Mouse (Mus musculus): ENCODE results near the gene Gm45717. TPM values are rescaled to one million over a fixed set of nuclear protein-coding genes. Genes with fewer than 3 reads are reported as not detected.

Gene Gm45717
- polyA plus RNA-seq, 1 experiment from 2014 or later, result 0.38 TPM

- peak; percentile 66 for ATAC-seq
Observed at GRCm38 (mm10) chr7:140914031-140914690, 41.6 kb downstream of the Gm45717 start.

DNA sequence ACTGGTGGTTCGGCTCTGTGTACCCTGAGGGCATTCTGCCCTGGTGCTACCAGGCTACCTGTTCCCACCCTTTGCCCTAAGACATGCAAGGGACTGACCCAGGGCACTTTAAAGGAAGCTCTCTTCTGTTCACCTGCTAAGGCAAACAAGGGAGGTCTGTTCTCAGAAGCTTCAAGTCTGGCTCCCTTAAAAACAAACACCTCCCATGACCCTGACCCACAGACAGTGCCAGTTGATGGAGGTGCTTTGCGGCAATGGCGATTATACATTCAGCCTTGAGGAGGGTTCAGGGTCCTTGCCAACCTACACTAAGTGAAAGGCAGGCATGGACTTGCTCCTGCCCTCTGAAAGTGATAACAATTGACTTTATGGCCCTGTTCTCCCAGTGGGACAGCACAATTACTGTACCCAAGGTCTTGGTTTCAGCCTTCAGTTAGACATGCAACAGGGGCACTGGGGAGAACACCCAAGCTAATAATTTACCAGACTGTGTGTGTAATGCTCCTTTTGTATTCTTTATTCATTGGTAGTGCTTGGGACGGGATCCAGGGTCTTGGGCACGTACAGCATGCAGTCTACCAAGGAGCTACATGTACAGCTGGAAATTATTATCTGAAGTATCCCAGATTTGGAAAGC, 42.8 kb downstream of the Gm45717 start:
- Histone ChIP-seq H3K4me2 (replicated peaks; ENCODE audit: low read depth) (peak overlapping the region; percentile 22; the same call in 1 of the 2 replicates), H3K9me3 (ENCODE audit: control insufficient read depth) (no peaks in the 10 kb centered on the region), H3K9ac (ENCODE audit: low read depth, low read length) (no peak overlapping the region), H3K4me3 (ENCODE audit: low read depth, low read length) (no peak overlapping the region), H3K36me3 (ENCODE audit: control insufficient read depth, insufficient read depth) (no peaks in the 10 kb centered on the region), H3K27ac (ENCODE audit: low read depth, low read length) (peak overlapping the region; percentile 85), H3K4me1 (replicated peaks; ENCODE audit: control insufficient read depth, insufficient read depth, low read length) (0 out of 2 replicates have a peak, but pooled peaks cover 5% of the 10 kb centered on the region), H3K27me3 (replicated peaks; ENCODE audit: control insufficient read depth, insufficient read depth, low read length) (no peaks in the 10 kb centered on the region)
- peak; percentile 88 for ATAC-seq
- 27% methylated on average over 5 of the region's 5 CpGs for WGBS
- TF ChIP-seq CTCF (IDR thresholded peaks at IDR 0.05; ENCODE audit: low read depth), result no peak

More at GRCm38 (mm10) chr7:140914031-140914690, 41.6 kb downstream of the Gm45717 start:
- H3K4me2 ChIP-seq (replicated peaks; ENCODE audit: low read depth), result peak overlapping the region; percentile 17; the same call in 1 of the 2 replicates
- no peak overlapping the region; the same call in 1 of the 2 replicates for H3K9ac ChIP-seq (ENCODE audit: low read depth, low read length)
- H3K27ac ChIP-seq (ENCODE audit: low read depth, low read length), result peak overlapping the region; percentile 85
- no peaks in the 10 kb centered on the region for H3K36me3 ChIP-seq (ENCODE audit: control insufficient read depth, insufficient read depth)
- no peaks in the 10 kb centered on the region for H3K27me3 ChIP-seq (replicated peaks; ENCODE audit: control insufficient read depth, insufficient read depth, low read length)
- H3K9me3 ChIP-seq (ENCODE audit: control insufficient read depth), result no peaks in the 10 kb centered on the region
- H3K4me3 ChIP-seq (ENCODE audit: low read depth, low read length), result no peak overlapping the region
- WGBS, result 54% methylated on average over 8 of the region's 8 CpGs
- 0 out of 2 replicates have a peak, but pooled peaks cover 5% of the 10 kb centered on the region for H3K4me1 ChIP-seq (replicated peaks; ENCODE audit: control insufficient read depth, insufficient read depth, low read length)
- no peak for TF ChIP-seq CTCF (IDR thresholded peaks at IDR 0.05; ENCODE audit: low read depth)

DNA sequence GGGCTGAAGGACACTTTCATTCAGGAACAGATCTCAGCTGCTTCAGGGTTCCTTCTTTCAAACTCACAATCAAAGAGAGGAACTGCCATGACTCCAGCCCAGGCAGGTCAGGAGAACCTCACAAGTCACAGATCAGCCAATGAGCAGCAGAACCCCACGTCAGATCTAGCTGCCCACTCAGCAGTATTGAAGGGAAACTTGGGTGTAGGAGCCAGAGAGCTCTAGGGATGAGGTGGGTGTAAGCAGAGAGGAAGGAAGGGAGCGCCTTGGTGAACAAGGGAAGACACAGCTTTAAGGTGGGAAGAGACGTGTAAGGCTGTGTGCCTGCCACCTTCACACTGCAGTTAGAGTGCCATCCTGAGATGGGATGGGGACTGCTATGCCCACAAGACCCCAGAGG, 43.4 kb downstream of the Gm45717 start:
- H3K4me1 ChIP-seq (replicated peaks; ENCODE audit: control insufficient read depth, insufficient read depth, low read length), result 0 out of 2 replicates have a peak, but pooled peaks cover 5% of the 10 kb centered on the region
- H3K9me3 ChIP-seq (ENCODE audit: control insufficient read depth), result no peaks in the 10 kb centered on the region
- no peak overlapping the region for H3K9ac ChIP-seq (ENCODE audit: low read depth, low read length)
- peak overlapping the region; percentile 85 for H3K27ac ChIP-seq (ENCODE audit: low read depth, low read length)
- no peaks in the 10 kb centered on the region for H3K36me3 ChIP-seq (ENCODE audit: control insufficient read depth, insufficient read depth)
- no peak overlapping the region for H3K4me3 ChIP-seq (ENCODE audit: low read depth, low read length)
- H3K27me3 ChIP-seq (replicated peaks; ENCODE audit: control insufficient read depth, insufficient read depth, low read length), result no peaks in the 10 kb centered on the region
- WGBS, result 50% methylated on average over 3 of the region's 3 CpGs
- TF ChIP-seq CTCF (IDR thresholded peaks at IDR 0.05; ENCODE audit: low read depth), result no peak
- ATAC-seq, result no peak
- no peak overlapping the region for H3K4me2 ChIP-seq (replicated peaks; ENCODE audit: low read depth)

DNA sequence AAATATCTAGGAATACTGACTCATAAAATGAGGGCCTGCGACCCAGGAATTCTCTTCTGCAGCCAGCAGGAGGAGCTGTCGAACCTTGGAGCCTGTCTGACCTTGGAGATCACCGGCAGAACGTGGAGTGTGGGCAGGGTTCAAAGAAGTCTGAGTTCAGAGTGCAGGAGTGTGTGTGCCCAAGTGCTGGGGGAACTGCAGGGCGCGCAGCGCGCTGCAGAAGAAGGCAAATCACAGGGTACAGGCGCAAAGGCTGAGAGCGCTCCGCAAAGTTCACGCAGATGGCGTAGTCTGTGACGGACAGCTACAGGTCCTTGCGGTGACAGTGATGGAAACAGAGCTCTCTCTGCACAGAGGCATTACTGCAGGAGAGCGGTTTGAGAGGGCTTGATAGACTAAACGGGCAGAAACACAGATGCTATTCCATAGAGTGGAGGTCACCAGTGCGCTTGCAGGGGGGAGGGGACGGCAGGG, 47.1 kb downstream of the Gm45717 start:
- Histone ChIP-seq H3K27me3 (replicated peaks; ENCODE audit: control insufficient read depth, insufficient read depth, low read length) (no peaks in the 10 kb centered on the region), H3K9me3 (ENCODE audit: control insufficient read depth) (no peaks in the 10 kb centered on the region), H3K4me2 (replicated peaks; ENCODE audit: low read depth) (peak overlapping the region; percentile 66), H3K4me1 (replicated peaks; ENCODE audit: control insufficient read depth, insufficient read depth, low read length) (no peaks in the 10 kb centered on the region), H3K27ac (ENCODE audit: low read depth, low read length) (no peak overlapping the region), H3K36me3 (ENCODE audit: control insufficient read depth, insufficient read depth) (no peaks in the 10 kb centered on the region), H3K9ac (ENCODE audit: low read depth, low read length) (no peak overlapping the region), H3K4me3 (ENCODE audit: low read depth, low read length) (peak overlapping the region; percentile 26)
- ATAC-seq, result peak; percentile 66
- peak; percentile 97 for TF ChIP-seq CTCF (IDR thresholded peaks at IDR 0.05; ENCODE audit: low read depth)
- WGBS, result under 1% methylated on average over 19 of the region's 19 CpGs

GRCm38 (mm10) chr7:140908181-140908580, 47.6 kb downstream of the Gm45717 start:
- peak overlapping the region; percentile 66; the same call in 1 of the 2 replicates for H3K4me2 ChIP-seq (replicated peaks; ENCODE audit: low read depth)

GRCm38 (mm10) chr7:140907697-140908096, 48.0 kb downstream of the Gm45717 start:
- Histone ChIP-seq H3K4me1 (replicated peaks; ENCODE audit: control insufficient read depth, insufficient read depth, low read length) (no peaks in the 10 kb centered on the region), H3K36me3 (ENCODE audit: control insufficient read depth, insufficient read depth) (no peaks in the 10 kb centered on the region), H3K4me3 (ENCODE audit: low read depth, low read length) (no peak overlapping the region), H3K4me2 (replicated peaks; ENCODE audit: low read depth) (no peak overlapping the region), H3K9me3 (ENCODE audit: control insufficient read depth) (no peaks in the 10 kb centered on the region), H3K9ac (ENCODE audit: low read depth, low read length) (no peak overlapping the region), H3K27me3 (replicated peaks; ENCODE audit: control insufficient read depth, insufficient read depth, low read length) (no peaks in the 10 kb centered on the region), H3K27ac (ENCODE audit: low read depth, low read length) (no peak overlapping the region)
- no peak for ATAC-seq
- 85% methylated on average over 7 of the region's 7 CpGs for WGBS
- TF ChIP-seq CTCF (IDR thresholded peaks at IDR 0.05; ENCODE audit: low read depth), result 0 out of 2 replicates have a peak, but pooled peaks have one; percentile 42

More at GRCm38 (mm10) chr7:140908181-140908580, 47.6 kb downstream of the Gm45717 start:
- Histone ChIP-seq H3K4me1 (replicated peaks; ENCODE audit: control insufficient read depth, insufficient read depth, low read length) (no peaks in the 10 kb centered on the region), H3K4me3 (ENCODE audit: low read depth, low read length) (no peak overlapping the region), H3K9me3 (ENCODE audit: control insufficient read depth) (no peaks in the 10 kb centered on the region), H3K36me3 (ENCODE audit: control insufficient read depth, insufficient read depth) (no peaks in the 10 kb centered on the region), H3K27ac (ENCODE audit: low read depth, low read length) (no peak overlapping the region), H3K27me3 (replicated peaks; ENCODE audit: control insufficient read depth, insufficient read depth, low read length) (no peaks in the 10 kb centered on the region), H3K9ac (ENCODE audit: low read depth, low read length) (no peak overlapping the region)
- no peak for TF ChIP-seq CTCF (IDR thresholded peaks at IDR 0.05; ENCODE audit: low read depth)
- WGBS, result 44% methylated on average over 7 of the region's 7 CpGs
- ATAC-seq, result no peak

Data from intestine, postnatal 0 days (tissue).